Mouse (Mus musculus) testis, adult 2 months (tissue): ENCODE data around the gene Akap2.

Experiments used
- CTCF ChIP-seq: fragments of 200-500 bp; IDR thresholded peaks from 2 replicates; pipeline ENCODE4 v1.5.1; 2012; ENCODE audit warnings: low read depth, mild to moderate bottlenecking, inconsistent platforms, low read length, moderate library complexity; ENCODE audit not compliant: control insufficient read depth, insufficient read depth, insufficient replicate concordance
- POLR2A ChIP-seq: fragments of 200-500 bp; IDR thresholded peaks from 2 replicates; pipeline ENCODE4 v1.6.1; 2012; ENCODE audit warnings: low read depth, mild to moderate bottlenecking, inconsistent platforms, low read length, moderate library complexity; ENCODE audit not compliant: control insufficient read depth

GRCm38 (mm10) chr4:57832318-57832717, 114.9 kb downstream of the Akap2 start:
- TF ChIP-seq CTCF: no peak
- TF ChIP-seq POLR2A: no peak
